Mouse (Mus musculus) liver, embryonic 14.5 days (tissue): Measurements from ENCODE around the gene Fer. TPM values are rescaled to one million over a fixed set of nuclear protein-coding genes. Genes with fewer than 3 reads are reported as not detected.

Source experiments
- ATAC-seq: fragments of 200-750 bp; cut with Nextera tagmentation; 2 replicates; pipeline ENCODE4 v1.8.0; 2017; ENCODE audit warnings: moderate number of reproducible peaks, mild to moderate bottlenecking, moderate library complexity; ENCODE audit not compliant: insufficient read depth
- DNase-seq, 3 experiments: peaks; one replicate each; pipeline ENCODE4 v3.0.0-alpha.2; 2012 to 2013; ENCODE audit warnings: low read depth in 3 of 3, low spot score in 3 of 3
- H3K27ac ChIP-seq: fragments of 300-500 bp; sonication (generic); 2 replicates; pipeline ENCODE4 v1.5.1; 2014; ENCODE audit warnings: moderate library complexity, mild to moderate bottlenecking, control low read depth, inconsistent platforms
- H3K27me3 ChIP-seq: fragments of 300-500 bp; sonication (generic); 2 replicates; pipeline ENCODE4 v1.6.1; 2014; ENCODE audit warnings: mild to moderate bottlenecking, low read length, moderate library complexity; ENCODE audit not compliant: control insufficient read depth, insufficient read depth
- H3K36me3 ChIP-seq: fragments of 300-500 bp; sonication (generic); replicated peaks from 2 replicates; pipeline ENCODE4 v1.6.1; 2014; ENCODE audit warnings: low read depth; ENCODE audit not compliant: control insufficient read depth, insufficient read depth
- H3K4me1 ChIP-seq, 2 experiments: fragments of 200-500 bp in 1 of 2; fragments of 300-500 bp in 1 of 2; sonication (generic) in 1 of 2; replicated peaks; 2 replicates each; pipeline ENCODE4 v1.6.1; 2012 to 2014; ENCODE audit warnings: antibody characterized with exemption in 1 of 2, inconsistent platforms in 1 of 2, low read length in 1 of 2; ENCODE audit not compliant: control insufficient read depth in 2 of 2, insufficient read depth in 2 of 2
- H3K4me2 ChIP-seq: fragments of 300-500 bp; sonication (generic); 2 replicates; pipeline ENCODE4 v1.6.1; 2014; ENCODE audit warnings: low read depth, mild to moderate bottlenecking, control low read depth, moderate library complexity
- H3K4me3 ChIP-seq, 2 experiments: fragments of 200-500 bp in 1 of 2; fragments of 300-500 bp in 1 of 2; sonication (generic) in 1 of 2; 2 replicates each; pipeline ENCODE4 v1.5.1; 2012 to 2014; ENCODE audit warnings: low read depth in 2 of 2, low read length in 2 of 2, mild to moderate bottlenecking in 2 of 2, control low read depth in 1 of 2, inconsistent platforms in 1 of 2, moderate library complexity in 1 of 2; ENCODE audit not compliant: insufficient read depth in 1 of 2
- H3K9ac ChIP-seq: fragments of 300-500 bp; sonication (generic); replicated peaks from 2 replicates; pipeline ENCODE4 v1.6.1; 2014; ENCODE audit warnings: mild to moderate bottlenecking, control low read depth, moderate library complexity
- H3K9me3 ChIP-seq: fragments of 300-500 bp; sonication (generic); 2 replicates; pipeline ENCODE4 v1.6.1; 2016; ENCODE audit warnings: low read length, mixed read lengths; ENCODE audit not compliant: control insufficient read depth
- CTCF ChIP-seq: IDR thresholded peaks from 2 replicates; pipeline ENCODE4 v1.5.1; 2016; ENCODE audit warnings: antibody characterized with exemption, low read depth, control low read depth
- EP300 ChIP-seq: IDR thresholded peaks from 2 replicates; pipeline ENCODE4 v1.6.1; 2016; ENCODE audit warnings: antibody characterized with exemption, low read depth
- WGBS: fragments of 180-500 bp; shearing (Covaris S2); extraction: QIAGEN DNeasy Blood & Tissue Kit; methylation state at CpG from one replicate; pipeline ENCODE4 v1.1.7; 2014; ENCODE audit not compliant: insufficient replicate concordance; 5-methylcytosine and 5-hydroxymethylcytosine counted together
- polyA plus RNA-seq, 2 experiments: library from polyadenylated mRNA; depleted of rRNA in 1 of 2; stranded (reverse) in 1 of 2; unstranded in 1 of 2; fragments of >200 nt; fragmentation: Nextera tagmentation in 1 of 2; extraction: Ambion mirVana in 1 of 2; gene quantifications; 2 replicates each; pipeline versions ENCODE4 v1.2.1 to v1.2.3; 2012 to 2014

The Fer gene
- polyA plus RNA-seq, 2 experiments: 2.9 to 7.0 TPM

DNA sequence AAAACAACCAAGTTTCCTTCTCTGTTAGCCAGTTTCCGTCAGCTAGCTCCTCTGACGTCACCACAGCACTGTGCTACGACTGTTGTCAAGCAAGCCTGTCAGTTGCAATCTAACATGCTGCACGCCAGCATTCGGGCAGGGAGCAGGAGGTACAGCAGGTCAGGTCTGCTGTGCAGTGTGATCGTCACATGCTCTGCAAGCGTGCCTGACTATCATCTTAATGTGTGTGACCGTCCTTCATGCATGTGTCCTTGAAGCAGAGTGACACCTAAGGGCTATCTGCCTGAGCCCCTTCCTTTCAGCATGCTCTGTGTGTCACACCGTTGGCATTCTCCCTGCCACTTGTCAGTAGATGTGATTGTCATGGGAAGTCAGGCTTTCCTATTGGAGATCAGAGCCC, 279.0 kb downstream of the Fer start:
- DNase-seq (no peak), ATAC-seq (no peak)
- no peak overlapping the region for H3K4me3 ChIP-seq
- H3K36me3 ChIP-seq: no peaks in the 10 kb centered on the region
- 69% methylated on average over 9 of the region's 9 CpGs for WGBS
- no peaks in the 10 kb centered on the region for H3K9me3 ChIP-seq
- no peak overlapping the region for H3K9ac ChIP-seq
- H3K27ac ChIP-seq: no peak overlapping the region
- H3K27me3 ChIP-seq: no peaks in the 10 kb centered on the region
- no peaks in the 10 kb centered on the region for H3K4me1 ChIP-seq
- TF ChIP-seq CTCF: no peak
- TF ChIP-seq EP300: no peak
- H3K4me2 ChIP-seq: no peak overlapping the region

DNA sequence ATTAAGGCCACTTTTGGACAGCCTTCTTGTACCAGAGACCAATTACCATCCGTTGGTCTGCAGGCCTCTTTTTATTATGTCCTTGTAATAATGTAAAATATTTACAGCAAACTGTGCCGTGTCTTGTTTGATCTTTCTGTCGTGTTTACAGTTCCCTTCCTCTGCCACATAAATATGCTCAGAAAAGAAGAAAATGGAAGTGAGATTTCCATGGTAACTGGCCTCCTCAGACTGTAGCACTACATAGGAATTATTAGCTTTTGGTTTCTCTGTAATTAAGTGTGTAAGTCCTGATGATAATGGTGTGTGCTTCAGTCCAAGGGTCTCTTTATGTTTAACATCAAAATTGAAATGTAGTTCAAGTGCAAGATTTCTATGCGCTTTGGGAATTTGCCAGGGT, 283.5 kb downstream of the Fer start:
- DNase-seq: no peak
- 68% methylated on average over 4 of the region's 4 CpGs for WGBS
- ATAC-seq: no peak
- no peaks in the 10 kb centered on the region for H3K9me3 ChIP-seq
- H3K27ac ChIP-seq: no peak overlapping the region
- H3K9ac ChIP-seq: no peak overlapping the region
- no peaks in the 10 kb centered on the region for H3K27me3 ChIP-seq
- no peaks in the 10 kb centered on the region for H3K4me1 ChIP-seq
- no peak overlapping the region for H3K4me2 ChIP-seq
- TF ChIP-seq CTCF: no peak
- TF ChIP-seq EP300: no peak
- H3K4me3 ChIP-seq: no peak overlapping the region
- H3K36me3 ChIP-seq: no peaks in the 10 kb centered on the region

DNA sequence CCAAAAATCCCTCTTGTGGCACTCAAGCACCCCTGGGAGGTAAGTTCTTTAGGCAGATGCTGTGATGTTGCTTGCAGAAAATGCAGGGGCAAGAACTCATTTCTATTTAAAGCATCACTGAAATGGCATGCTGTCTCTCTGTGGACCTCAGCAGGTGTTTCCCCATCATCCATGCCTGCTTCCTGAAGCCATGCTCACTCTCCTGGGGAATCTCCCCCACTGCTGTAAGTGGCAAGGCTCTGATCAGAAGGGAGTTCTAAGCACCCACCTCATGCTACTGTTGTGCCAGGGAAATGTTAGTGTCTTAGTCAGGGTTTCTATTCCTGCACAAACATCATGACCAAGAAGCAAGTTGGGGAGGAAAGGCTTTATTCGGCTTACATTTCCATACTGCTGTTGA, 287.9 kb downstream of the Fer start:
- DNase-seq (no peak), ATAC-seq (no peak)
- Histone ChIP-seq H3K9ac (no peak overlapping the region), H3K9me3 (no peaks in the 10 kb centered on the region), H3K27ac (no peak overlapping the region), H3K4me1 (no peaks in the 10 kb centered on the region), H3K36me3 (no peaks in the 10 kb centered on the region), H3K27me3 (no peaks in the 10 kb centered on the region), H3K4me2 (no peak overlapping the region), H3K4me3 (no peak overlapping the region)
- WGBS: 80% methylated on average over 1 of the region's 1 CpGs
- TF ChIP-seq EP300 (no peak), CTCF (no peak)

DNA sequence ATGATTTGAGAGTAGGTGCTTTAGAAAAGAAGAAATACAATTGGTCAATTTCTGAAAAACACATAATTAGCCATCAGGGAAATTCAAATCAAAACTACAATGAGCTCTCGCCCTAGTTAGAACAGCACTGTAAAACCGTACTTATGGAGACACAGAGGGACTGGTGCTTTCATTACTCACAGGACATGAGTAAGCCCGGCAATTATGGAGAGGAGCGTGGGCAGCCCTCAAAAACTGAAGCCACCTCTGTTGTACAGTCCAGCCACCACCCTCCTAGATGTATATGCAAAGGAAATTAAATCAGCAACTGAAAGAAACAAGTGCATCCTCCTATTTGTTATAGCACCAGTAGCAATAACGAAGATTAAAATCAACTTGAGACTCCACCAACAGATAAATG, 304.9 kb downstream of the Fer start:
- Histone ChIP-seq H3K27ac (no peak overlapping the region), H3K4me3 (no peak overlapping the region), H3K4me2 (no peak overlapping the region), H3K36me3 (no peaks in the 10 kb centered on the region), H3K4me1 (no peaks in the 10 kb centered on the region), H3K9me3 (no peaks in the 10 kb centered on the region), H3K9ac (no peak overlapping the region), H3K27me3 (no peaks in the 10 kb centered on the region)
- no peak for ATAC-seq
- TF ChIP-seq EP300: no peak
- 68% methylated on average over 5 of the region's 5 CpGs for WGBS
- DNase-seq: no peak

DNA sequence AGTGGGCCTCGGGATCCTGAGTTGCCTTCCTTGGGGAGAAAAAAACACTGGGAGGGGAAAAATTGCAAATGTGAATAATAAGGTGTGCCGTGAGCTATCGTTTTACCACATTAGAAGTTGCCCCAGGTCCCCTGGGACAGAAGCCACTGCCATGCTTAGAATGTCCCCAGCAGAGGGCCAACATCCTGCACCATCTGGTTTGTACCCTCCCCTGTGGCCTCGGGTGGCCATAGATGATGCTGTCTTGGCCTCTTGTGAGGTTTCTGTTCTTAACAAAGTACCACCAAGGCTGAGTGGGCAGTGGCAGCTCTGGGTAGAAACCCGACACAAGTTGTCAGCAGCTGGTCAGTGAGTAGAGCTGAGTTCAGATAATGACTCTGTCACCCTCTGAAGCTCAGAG, 307.2 kb downstream of the Fer start:
- no peak for ATAC-seq
- H3K4me2 ChIP-seq: no peak overlapping the region
- WGBS: 56% methylated on average over 5 of the region's 5 CpGs
- H3K36me3 ChIP-seq: no peaks in the 10 kb centered on the region
- H3K4me3 ChIP-seq: no peak overlapping the region
- no peak overlapping the region for H3K27ac ChIP-seq
- H3K9me3 ChIP-seq: no peaks in the 10 kb centered on the region
- no peak for TF ChIP-seq EP300
- TF ChIP-seq CTCF: no peak
- no peak for DNase-seq
- no peaks in the 10 kb centered on the region for H3K27me3 ChIP-seq
- H3K9ac ChIP-seq: no peak overlapping the region
- H3K4me1 ChIP-seq: no peaks in the 10 kb centered on the region

DNA sequence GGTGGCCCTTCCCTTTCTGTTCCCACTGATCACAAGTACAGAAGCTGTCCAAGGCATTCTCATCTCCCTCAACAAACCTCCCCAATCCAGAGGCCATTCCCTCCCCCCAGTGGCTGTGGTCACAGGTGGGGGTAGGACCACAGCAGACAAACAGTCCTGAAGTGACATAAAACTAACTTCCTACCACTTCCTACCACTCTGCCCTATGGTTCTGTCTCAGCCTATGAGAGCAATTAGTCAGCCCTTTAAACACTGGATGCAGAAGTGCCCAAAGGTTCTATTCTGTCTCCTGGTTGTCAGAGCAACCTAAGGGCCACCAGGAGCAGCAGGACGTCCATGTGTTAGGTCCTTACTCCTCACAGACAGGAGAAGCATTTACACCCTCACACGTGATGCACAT, 309.6 kb downstream of the Fer start:
- no peak overlapping the region for H3K4me3 ChIP-seq
- no peak for ATAC-seq
- no peaks in the 10 kb centered on the region for H3K27me3 ChIP-seq
- WGBS: 29% methylated on average over 2 of the region's 2 CpGs
- H3K4me1 ChIP-seq: no peaks in the 10 kb centered on the region
- H3K27ac ChIP-seq: no peak overlapping the region
- no peaks in the 10 kb centered on the region for H3K36me3 ChIP-seq
- no peak overlapping the region for H3K4me2 ChIP-seq
- DNase-seq: no peak
- H3K9me3 ChIP-seq: no peaks in the 10 kb centered on the region
- TF ChIP-seq CTCF (no peak), EP300 (no peak)
- no peak overlapping the region for H3K9ac ChIP-seq
